Mouse (Mus musculus) testis, adult 2 months (tissue): Measurements from ENCODE around the gene Tox4.

ENCODE experiments used
- CTCF ChIP-seq: fragments of 200-500 bp; IDR thresholded peaks from 2 replicates; pipeline ENCODE4 v1.5.1; 2012; ENCODE audit warnings: low read depth, mild to moderate bottlenecking, inconsistent platforms, low read length, moderate library complexity; ENCODE audit not compliant: control insufficient read depth, insufficient read depth, insufficient replicate concordance
- POLR2A ChIP-seq: fragments of 200-500 bp; IDR thresholded peaks from 2 replicates; pipeline ENCODE4 v1.6.1; 2012; ENCODE audit warnings: low read depth, mild to moderate bottlenecking, inconsistent platforms, low read length, moderate library complexity; ENCODE audit not compliant: control insufficient read depth

GRCm38 (mm10) chr14:52310906-52311305 is 32.0 kb downstream of the Tox4 start:
- no peak for TF ChIP-seq POLR2A
- no peak for TF ChIP-seq CTCF
